Mouse (Mus musculus) testis, adult 2 months (tissue): Measurements from ENCODE around the gene Smco2. TPM values are rescaled to one million over a fixed set of nuclear protein-coding genes. Genes with fewer than 3 reads are reported as not detected.

ENCODE experiments used
- H3K27ac ChIP-seq: fragments of 200-500 bp; 2 replicates; pipeline ENCODE4 v1.5.1; 2012; ENCODE audit warnings: low read depth, low read length; ENCODE audit not compliant: control insufficient read depth, insufficient read depth
- H3K27me3 ChIP-seq: fragments of 200-500 bp; 2 replicates; pipeline ENCODE4 v1.6.1; 2012; ENCODE audit warnings: mild to moderate bottlenecking, low read length, moderate library complexity; ENCODE audit not compliant: control insufficient read depth, insufficient read depth
- H3K36me3 ChIP-seq: fragments of 200-500 bp; 2 replicates; pipeline ENCODE4 v1.6.1; 2012; ENCODE audit warnings: mild to moderate bottlenecking, low read length; ENCODE audit not compliant: control insufficient read depth, insufficient read depth
- H3K4me1 ChIP-seq: fragments of 200-500 bp; 2 replicates; pipeline ENCODE4 v1.6.1; 2012; ENCODE audit warnings: low read length; ENCODE audit not compliant: control insufficient read depth, insufficient read depth
- H3K4me3 ChIP-seq: fragments of 200-500 bp; 2 replicates; pipeline ENCODE4 v1.5.1; 2012; ENCODE audit warnings: low read depth, mild to moderate bottlenecking, low read length, moderate library complexity, mixed read lengths; ENCODE audit not compliant: control insufficient read depth
- CTCF ChIP-seq: fragments of 200-500 bp; IDR thresholded peaks from 2 replicates; pipeline ENCODE4 v1.5.1; 2012; ENCODE audit warnings: low read depth, mild to moderate bottlenecking, inconsistent platforms, low read length, moderate library complexity; ENCODE audit not compliant: control insufficient read depth, insufficient read depth, insufficient replicate concordance
- POLR2A ChIP-seq: fragments of 200-500 bp; IDR thresholded peaks from 2 replicates; pipeline ENCODE4 v1.6.1; 2012; ENCODE audit warnings: low read depth, mild to moderate bottlenecking, inconsistent platforms, low read length, moderate library complexity; ENCODE audit not compliant: control insufficient read depth
- polyA plus RNA-seq: library from polyadenylated mRNA; depleted of rRNA; stranded (reverse); fragments of >200 nt; gene quantifications from 2 replicates; pipeline ENCODE4 v1.2.3, GENCODE M21; 2012; rRNA removed

Smco2 gene
- 299 and 314 TPM in 2 replicates for polyA plus RNA-seq

DNA sequence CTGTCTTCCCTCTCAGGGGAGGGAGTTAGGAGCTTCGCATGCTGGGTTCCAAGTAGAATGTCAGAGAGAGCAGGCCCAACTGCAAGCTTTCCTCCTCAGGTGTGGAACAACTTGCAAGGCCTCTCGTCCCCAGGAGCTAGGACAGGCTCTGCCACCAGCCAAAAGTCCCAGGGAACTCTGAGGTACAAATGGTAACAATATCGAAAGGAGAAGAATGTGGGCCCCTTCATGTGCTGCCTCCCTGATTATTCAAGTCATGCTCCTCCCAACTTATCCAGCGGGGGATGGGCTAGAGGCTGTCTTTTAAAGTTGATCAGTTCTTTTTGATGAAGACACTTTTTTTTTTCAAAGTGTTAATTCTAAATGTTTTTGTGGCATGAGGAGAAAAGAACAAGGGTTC lies at the start of gene Smco2:
TSS of gene Smco2 (plus strand) at position 55 of the 400 bp plus-strand sequence.
- peak within 1 kb of the TSS; percentile 80 for H3K4me3 ChIP-seq
- peak; percentile 77; the same call in 1 of the 2 replicates for TF ChIP-seq POLR2A
- TF ChIP-seq CTCF: no peak
- H3K27ac ChIP-seq: peak within 1 kb of the TSS; percentile 90

GRCm38 (mm10) chr6:146809991-146810390 lies 39.9 kb upstream of the Smco2 start:
- Histone ChIP-seq H3K4me1 (no peaks in the 10 kb centered on the region), H3K36me3 (no peaks in the 10 kb centered on the region), H3K27me3 (no peaks in the 10 kb centered on the region), H3K4me3 (no peak overlapping the region), H3K27ac (no peak overlapping the region)
- TF ChIP-seq CTCF: no peak
- no peak for TF ChIP-seq POLR2A

More for the DNA sequence above, at the start of gene Smco2:
- no peaks in the 10 kb centered on the region for H3K27me3 ChIP-seq
- H3K36me3 ChIP-seq: peaks cover 1% of the 10 kb centered on the region; the same call in 1 of the 2 replicates
- H3K4me1 ChIP-seq: peaks cover 31% of the 10 kb centered on the region

GRCm38 (mm10) chr6:146813007-146813406 lies 36.9 kb upstream of the Smco2 start:
- Histone ChIP-seq H3K4me1 (no peaks in the 10 kb centered on the region), H3K4me3 (no peak overlapping the region), H3K36me3 (no peaks in the 10 kb centered on the region), H3K27me3 (no peaks in the 10 kb centered on the region), H3K27ac (no peak overlapping the region)
- TF ChIP-seq POLR2A (no peak), CTCF (no peak)

- Histone ChIP-seq H3K36me3 (no peaks in the 10 kb centered on the region), H3K4me3 (peak overlapping the region; percentile 75), H3K27ac (peak overlapping the region; percentile 68; the same call in 1 of the 2 replicates), H3K27me3 (no peaks in the 10 kb centered on the region), H3K4me1 (peaks cover 3% of the 10 kb centered on the region; the same call in 1 of the 2 replicates)
- no peak for TF ChIP-seq CTCF
- peak; percentile 61 for TF ChIP-seq POLR2A
Observed at GRCm38 (mm10) chr6:146820177-146820965, 29.5 kb upstream of the Smco2 start.

DNA sequence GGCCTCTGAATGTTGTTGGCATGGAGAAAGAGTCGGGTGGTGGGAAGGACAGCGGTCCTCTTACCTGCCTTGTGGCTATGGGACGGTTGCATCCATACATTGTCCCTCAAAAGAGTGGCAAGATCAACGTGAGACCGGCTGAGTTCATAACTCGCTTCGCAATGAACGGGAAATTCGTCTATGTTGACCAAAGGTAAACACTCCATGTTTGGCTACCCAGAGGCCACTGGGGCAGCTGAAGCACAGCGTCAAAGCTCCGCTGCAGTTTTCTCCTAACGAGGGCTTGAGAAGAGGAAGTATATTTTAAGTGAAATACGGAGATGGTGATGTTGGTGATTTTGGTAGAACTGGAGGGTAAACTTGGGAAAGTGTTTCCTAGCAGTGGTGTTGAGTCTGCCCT lies 27.9 kb upstream of the Smco2 start:
- Histone ChIP-seq H3K27me3 (no peaks in the 10 kb centered on the region), H3K4me1 (peaks cover 3% of the 10 kb centered on the region; the same call in 1 of the 2 replicates), H3K36me3 (no peaks in the 10 kb centered on the region), H3K27ac (no peak overlapping the region), H3K4me3 (no peak overlapping the region)
- no peak for TF ChIP-seq POLR2A
- no peak for TF ChIP-seq CTCF

- Histone ChIP-seq H3K27ac (no peak overlapping the region), H3K27me3 (no peaks in the 10 kb centered on the region), H3K36me3 (no peaks in the 10 kb centered on the region), H3K4me3 (no peak overlapping the region), H3K4me1 (peaks cover 2% of the 10 kb centered on the region; the same call in 1 of the 2 replicates)
- TF ChIP-seq CTCF: peak; percentile 89; the same call in 1 of the 2 replicates
- no peak for TF ChIP-seq POLR2A
Observed at GRCm38 (mm10) chr6:146824727-146825486, 25.0 kb upstream of the Smco2 start.

GRCm38 (mm10) chr6:146825487-146825773 lies 24.5 kb upstream of the Smco2 start:
- Histone ChIP-seq H3K4me1 (no peaks in the 10 kb centered on the region; the same call in 1 of the 2 replicates), H3K27me3 (no peaks in the 10 kb centered on the region), H3K27ac (no peak overlapping the region), H3K36me3 (no peaks in the 10 kb centered on the region), H3K4me3 (no peak overlapping the region)
- TF ChIP-seq POLR2A (no peak), CTCF (no peak)

DNA sequence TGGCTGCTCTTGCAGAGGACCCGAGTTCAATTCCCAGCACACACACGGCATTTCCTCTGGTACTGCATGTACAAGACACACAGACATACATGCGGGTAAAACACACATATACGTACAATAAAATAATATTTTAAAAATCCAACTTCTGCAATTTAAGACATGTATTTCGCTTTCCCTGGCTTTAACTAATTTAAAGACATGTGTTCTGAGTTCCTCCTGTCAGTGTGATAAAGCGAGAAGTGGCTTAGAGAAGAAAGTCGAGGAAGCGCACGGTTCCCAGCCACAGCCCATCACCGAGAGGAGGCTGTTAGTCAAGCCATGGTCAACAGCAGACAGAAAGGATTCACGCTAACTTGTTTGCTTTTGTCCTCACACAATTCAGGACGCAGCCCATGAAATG lies 18.6 kb upstream of the Smco2 start:
- no peaks in the 10 kb centered on the region for H3K27me3 ChIP-seq
- H3K36me3 ChIP-seq: no peaks in the 10 kb centered on the region
- TF ChIP-seq CTCF (no peak), POLR2A (no peak)
- no peaks in the 10 kb centered on the region for H3K4me1 ChIP-seq
- no peak overlapping the region for H3K4me3 ChIP-seq
- no peak overlapping the region for H3K27ac ChIP-seq
